Mouse (Mus musculus) liver, embryonic 16.5 days (tissue): Measurements from ENCODE around the gene Rpusd3. TPM values are rescaled to one million over a fixed set of nuclear protein-coding genes. Genes with fewer than 3 reads are reported as not detected.

ENCODE experiments used
- ATAC-seq: fragments of 200-750 bp; cut with Nextera tagmentation; 2 replicates; pipeline ENCODE4 v1.8.0; 2017; ENCODE audit warnings: low read depth, mild to moderate bottlenecking, moderate number of reproducible peaks, moderate library complexity
- H3K27ac ChIP-seq: fragments of 300-500 bp; sonication (generic); 2 replicates; pipeline ENCODE4 v1.5.1; 2014; ENCODE audit warnings: mild to moderate bottlenecking, low read length
- H3K27me3 ChIP-seq: fragments of 300-500 bp; sonication (generic); 2 replicates; pipeline ENCODE4 v1.6.1; 2014; ENCODE audit warnings: low read depth, low read length, mixed read lengths; ENCODE audit not compliant: control insufficient read depth, insufficient read depth
- H3K36me3 ChIP-seq: fragments of 300-500 bp; sonication (generic); 2 replicates; pipeline ENCODE4 v1.6.1; 2014; ENCODE audit warnings: mild to moderate bottlenecking; ENCODE audit not compliant: control insufficient read depth, insufficient read depth
- H3K4me1 ChIP-seq: fragments of 300-500 bp; sonication (generic); 2 replicates; pipeline ENCODE4 v1.6.1; 2014; ENCODE audit warnings: low read depth, low read length, mixed read lengths; ENCODE audit not compliant: control insufficient read depth
- H3K4me2 ChIP-seq: fragments of 300-500 bp; sonication (generic); 2 replicates; pipeline ENCODE4 v1.6.1; 2014; ENCODE audit warnings: low read depth, low read length, mixed read lengths
- H3K4me3 ChIP-seq: fragments of 300-500 bp; sonication (generic); 2 replicates; pipeline ENCODE4 v1.5.1; 2014; ENCODE audit warnings: low read depth, mild to moderate bottlenecking, low read length
- H3K9ac ChIP-seq: fragments of 300-500 bp; sonication (generic); 2 replicates; pipeline ENCODE4 v1.6.1; 2014; ENCODE audit warnings: low read depth, low read length
- H3K9me3 ChIP-seq: fragments of 300-500 bp; sonication (generic); replicated peaks from 2 replicates; pipeline ENCODE4 v1.6.1; 2016; ENCODE audit warnings: low read length; ENCODE audit not compliant: control insufficient read depth
- WGBS: fragments of 180-500 bp; shearing (Covaris S2); extraction: QIAGEN DNeasy Blood & Tissue Kit; methylation state at CpG from one replicate; pipeline ENCODE4 v1.1.7; 2014; ENCODE audit not compliant: insufficient replicate concordance; 5-methylcytosine and 5-hydroxymethylcytosine counted together
- polyA plus RNA-seq: library from polyadenylated mRNA; unstranded; fragments of >200 nt; fragmentation: Nextera tagmentation; extraction: Ambion mirVana; gene quantifications from 2 replicates; pipeline ENCODE4 v1.2.1, GENCODE M21; 2015

Gene Rpusd3
- polyA plus RNA-seq, 1 experiment from 2014 or later, result 11.8 TPM

- WGBS, result 59% methylated on average over 7 of the region's 7 CpGs
These were observed 5.0 kb upstream of the Rpusd3 start for GRCm38 (mm10) chr6:113424187-113424586.

GRCm38 (mm10) chr6:113423000-113423399, 3.9 kb upstream of the Rpusd3 start:
- 30% methylated on average over 4 of the region's 4 CpGs for WGBS

More at GRCm38 (mm10) chr6:113424187-113424586, 5.0 kb upstream of the Rpusd3 start:
- H3K9me3 ChIP-seq, result no peaks in the 10 kb centered on the region
- H3K4me1 ChIP-seq, result peaks cover 5% of the 10 kb centered on the region
- H3K9ac ChIP-seq, result no peak overlapping the region
- no peak overlapping the region for H3K27ac ChIP-seq
- H3K4me3 ChIP-seq, result no peak overlapping the region
- ATAC-seq, result no peak
- no peaks in the 10 kb centered on the region for H3K27me3 ChIP-seq
- H3K36me3 ChIP-seq, result no peaks in the 10 kb centered on the region
- H3K4me2 ChIP-seq, result no peak overlapping the region

GRCm38 (mm10) chr6:113418441-113419198, 520 bp downstream of the Rpusd3 start:
- peak overlapping the region; percentile 94 for H3K4me2 ChIP-seq
- peak overlapping the region; percentile 46 for H3K27ac ChIP-seq
- peaks cover 16% of the 10 kb centered on the region for H3K4me1 ChIP-seq
- H3K4me3 ChIP-seq, result peak overlapping the region; percentile 77
- peak overlapping the region; percentile 83 for H3K9ac ChIP-seq
- H3K36me3 ChIP-seq, result no peaks in the 10 kb centered on the region
- WGBS, result 9% methylated on average over 16 of the region's 16 CpGs
- no peaks in the 10 kb centered on the region for H3K9me3 ChIP-seq
- no peaks in the 10 kb centered on the region for H3K27me3 ChIP-seq
- ATAC-seq, result peak; percentile 33

More at GRCm38 (mm10) chr6:113423000-113423399, 3.9 kb upstream of the Rpusd3 start:
- H3K27ac ChIP-seq, result no peak overlapping the region
- no peaks in the 10 kb centered on the region for H3K9me3 ChIP-seq
- no peaks in the 10 kb centered on the region for H3K36me3 ChIP-seq
- ATAC-seq, result no peak
- no peak overlapping the region for H3K4me2 ChIP-seq
- H3K4me3 ChIP-seq, result no peak overlapping the region
- peaks cover 12% of the 10 kb centered on the region for H3K4me1 ChIP-seq
- no peaks in the 10 kb centered on the region for H3K27me3 ChIP-seq
- H3K9ac ChIP-seq, result no peak overlapping the region

GRCm38 (mm10) chr6:113416416-113416815, 2.7 kb downstream of the Rpusd3 start:
- H3K4me3 ChIP-seq, result no peak overlapping the region
- peaks cover 16% of the 10 kb centered on the region for H3K4me1 ChIP-seq
- no peak for ATAC-seq
- WGBS, result 69% methylated on average over 5 of the region's 5 CpGs
- no peaks in the 10 kb centered on the region for H3K27me3 ChIP-seq
- H3K27ac ChIP-seq, result no peak overlapping the region
- H3K4me2 ChIP-seq, result no peak overlapping the region
- no peaks in the 10 kb centered on the region for H3K36me3 ChIP-seq
- no peaks in the 10 kb centered on the region for H3K9me3 ChIP-seq
- no peak overlapping the region for H3K9ac ChIP-seq

GRCm38 (mm10) chr6:113410001-113410400, 9.1 kb downstream of the Rpusd3 start:
- WGBS, result 55% methylated on average over 1 of the region's 1 CpGs
- H3K4me3 ChIP-seq, result no peak overlapping the region
- H3K27ac ChIP-seq, result no peak overlapping the region
- H3K4me1 ChIP-seq, result no peaks in the 10 kb centered on the region
- no peak for ATAC-seq
- H3K36me3 ChIP-seq, result no peaks in the 10 kb centered on the region
- no peaks in the 10 kb centered on the region for H3K27me3 ChIP-seq
- H3K4me2 ChIP-seq, result no peak overlapping the region
- no peak overlapping the region for H3K9ac ChIP-seq
- no peaks in the 10 kb centered on the region for H3K9me3 ChIP-seq

GRCm38 (mm10) chr6:113406683-113407082, 12.5 kb downstream of the Rpusd3 start:
- Histone ChIP-seq H3K4me1 (no peaks in the 10 kb centered on the region), H3K4me3 (no peak overlapping the region), H3K9ac (no peak overlapping the region), H3K27me3 (no peaks in the 10 kb centered on the region), H3K4me2 (no peak overlapping the region), H3K9me3 (no peaks in the 10 kb centered on the region), H3K36me3 (no peaks in the 10 kb centered on the region), H3K27ac (no peak overlapping the region)
- ATAC-seq, result no peak
- WGBS, result 73% methylated on average over 9 of the region's 9 CpGs

- no peak for ATAC-seq
- H3K9me3 ChIP-seq, result no peaks in the 10 kb centered on the region
These were observed 13.7 kb downstream of the Rpusd3 start for GRCm38 (mm10) chr6:113405483-113405882.

GRCm38 (mm10) chr6:113404649-113405448, 14.3 kb downstream of the Rpusd3 start:
- Histone ChIP-seq H3K27me3 (no peaks in the 10 kb centered on the region), H3K4me3 (no peak overlapping the region), H3K9ac (no peak overlapping the region), H3K36me3 (no peaks in the 10 kb centered on the region), H3K27ac (no peak overlapping the region), H3K9me3 (no peaks in the 10 kb centered on the region), H3K4me2 (no peak overlapping the region), H3K4me1 (no peaks in the 10 kb centered on the region)
- no peak for ATAC-seq
- WGBS, result 66% methylated on average over 12 of the region's 12 CpGs

More at GRCm38 (mm10) chr6:113405483-113405882, 13.7 kb downstream of the Rpusd3 start:
- H3K9ac ChIP-seq, result no peak overlapping the region
- H3K4me1 ChIP-seq, result no peaks in the 10 kb centered on the region
- no peak overlapping the region for H3K4me3 ChIP-seq
- H3K4me2 ChIP-seq, result no peak overlapping the region
- H3K36me3 ChIP-seq, result no peaks in the 10 kb centered on the region
- 67% methylated on average over 6 of the region's 6 CpGs for WGBS
- H3K27ac ChIP-seq, result no peak overlapping the region
- no peaks in the 10 kb centered on the region for H3K27me3 ChIP-seq

GRCm38 (mm10) chr6:113402094-113402493, 17.0 kb downstream of the Rpusd3 start:
- H3K27me3 ChIP-seq, result no peaks in the 10 kb centered on the region
- no peak for ATAC-seq
- no peak overlapping the region for H3K27ac ChIP-seq
- H3K4me1 ChIP-seq, result no peaks in the 10 kb centered on the region
- H3K36me3 ChIP-seq, result no peaks in the 10 kb centered on the region
- no peak overlapping the region for H3K9ac ChIP-seq
- H3K4me2 ChIP-seq, result no peak overlapping the region
- H3K9me3 ChIP-seq, result no peaks in the 10 kb centered on the region
- WGBS, result 77% methylated on average over 13 of the region's 13 CpGs
- H3K4me3 ChIP-seq, result no peak overlapping the region
